Mouse (Mus musculus): ENCODE measurements around the gene Trpm1. TPM values are rescaled to one million over a fixed set of nuclear protein-coding genes. Genes with fewer than 3 reads are reported as not detected.
A peak's percentile ranks its signal among the peaks of the same experiment; 100 is the strongest.

Trpm1 gene
- polyA plus RNA-seq, 1 experiment from 2014 or later = 2.0 TPM

- H3K4me3 ChIP-seq (replicated peaks) = no peak overlapping the region
- no peak for ATAC-seq (ENCODE audit: low FRiP score)
- no peak overlapping the region for H3K27ac ChIP-seq
- H3K9ac ChIP-seq = no peak overlapping the region
- no peaks in the 10 kb centered on the region for H3K9me3 ChIP-seq
- H3K4me2 ChIP-seq = no peak overlapping the region
- H3K36me3 ChIP-seq (replicated peaks) = no peaks in the 10 kb centered on the region
- WGBS = 94% methylated on average over 4 of the region's 4 CpGs
- H3K27me3 ChIP-seq = peaks cover 4% of the 10 kb centered on the region
- H3K4me1 ChIP-seq = no peaks in the 10 kb centered on the region
These were observed 25.7 kb downstream of the Trpm1 start for GRCm38 (mm10) chr7:64179310-64179709.

DNA sequence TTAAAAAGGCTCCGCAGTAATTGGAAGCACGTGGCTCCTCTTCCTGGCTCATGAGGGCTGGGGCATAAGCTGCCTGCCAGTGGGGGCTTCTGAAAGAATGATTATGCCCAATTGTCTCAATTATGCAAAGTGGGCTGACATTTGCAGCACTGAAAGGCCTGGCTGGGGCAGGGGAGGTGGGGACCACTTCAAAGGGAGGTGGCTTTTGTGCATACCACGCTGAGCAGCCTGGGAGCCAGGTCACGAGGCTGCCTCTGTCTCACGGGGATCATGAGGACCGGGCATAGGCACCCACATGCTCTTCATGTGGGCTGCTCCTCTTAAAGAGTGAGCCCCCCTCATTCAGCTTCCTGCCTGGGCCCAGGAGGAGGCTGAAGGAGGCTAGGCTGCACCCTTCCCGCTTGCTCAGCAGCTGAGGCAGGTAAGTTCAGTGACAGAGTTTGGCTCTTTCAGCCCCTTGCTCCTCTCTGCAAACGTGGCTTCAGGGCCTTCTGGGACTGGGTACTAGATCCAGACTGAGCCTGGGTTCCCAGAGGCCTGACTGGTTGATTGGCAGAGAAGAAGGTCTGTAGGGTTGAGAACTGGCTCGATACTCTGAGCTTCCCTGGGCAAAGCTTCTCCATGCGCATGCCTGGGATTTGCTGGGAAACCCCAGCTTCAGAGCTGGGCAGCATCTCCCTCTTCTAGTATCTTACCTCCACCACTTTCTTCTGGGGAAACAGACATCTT is 31.7 kb downstream of the Trpm1 start:
- Histone ChIP-seq H3K36me3 (replicated peaks) (no peaks in the 10 kb centered on the region), H3K4me2 (0 out of 2 replicates have a peak overlapping the region, but pooled peaks have one; percentile 11), H3K27ac (no peak overlapping the region), H3K9ac (no peak overlapping the region), H3K9me3 (no peaks in the 10 kb centered on the region), H3K4me1 (peaks cover 9% of the 10 kb centered on the region), H3K4me3 (replicated peaks) (no peak overlapping the region), H3K27me3 (peaks cover 9% of the 10 kb centered on the region)
- WGBS = 29% methylated on average over 10 of the region's 10 CpGs
- ATAC-seq (ENCODE audit: low FRiP score) = peak; percentile 57; the same call in 1 of the 2 replicates

DNA sequence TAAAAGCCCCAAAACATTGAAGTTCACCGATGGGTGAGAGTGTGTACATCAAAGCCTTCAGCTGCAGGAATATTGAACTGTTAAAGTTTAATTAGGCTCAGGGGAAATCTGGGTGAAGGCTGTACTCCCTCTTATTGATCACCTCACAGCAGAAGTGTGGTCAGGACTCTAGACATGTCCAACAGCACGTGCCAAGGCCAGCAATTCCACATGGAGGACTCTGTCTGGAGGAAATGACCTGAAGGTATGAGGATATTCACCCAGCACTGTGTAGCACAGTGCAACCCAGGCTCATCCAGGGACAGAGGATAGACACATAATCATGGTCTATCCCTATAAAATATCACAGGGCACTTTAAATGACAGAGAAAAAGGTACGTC is 32.3 kb downstream of the Trpm1 start:
- Histone ChIP-seq H3K9ac (no peak overlapping the region), H3K9me3 (no peaks in the 10 kb centered on the region), H3K36me3 (replicated peaks) (no peaks in the 10 kb centered on the region), H3K4me3 (replicated peaks) (no peak overlapping the region), H3K27me3 (peaks cover 9% of the 10 kb centered on the region), H3K27ac (no peak overlapping the region), H3K4me2 (no peak overlapping the region), H3K4me1 (peaks cover 9% of the 10 kb centered on the region)
- 85% methylated on average over 3 of the region's 3 CpGs for WGBS
- ATAC-seq (ENCODE audit: low FRiP score) = no peak

GRCm38 (mm10) chr7:64192261-64192943 is 38.8 kb downstream of the Trpm1 start:
- H3K4me3 ChIP-seq (replicated peaks) = no peak overlapping the region
- no peaks in the 10 kb centered on the region for H3K27me3 ChIP-seq
- H3K36me3 ChIP-seq (replicated peaks) = no peaks in the 10 kb centered on the region
- no peaks in the 10 kb centered on the region for H3K9me3 ChIP-seq
- 69% methylated on average over 14 of the region's 14 CpGs for WGBS
- no peak overlapping the region for H3K9ac ChIP-seq
- no peak overlapping the region for H3K27ac ChIP-seq
- H3K4me2 ChIP-seq = no peak overlapping the region
- no peak for ATAC-seq (ENCODE audit: low FRiP score)
- H3K4me1 ChIP-seq = peaks cover 9% of the 10 kb centered on the region

- ATAC-seq (ENCODE audit: low FRiP score) = no peak
These were observed 39.8 kb downstream of the Trpm1 start for GRCm38 (mm10) chr7:64193476-64193875.

GRCm38 (mm10) chr7:64196114-64196513 is 42.5 kb downstream of the Trpm1 start:
- Histone ChIP-seq H3K27me3 (no peaks in the 10 kb centered on the region), H3K27ac (no peak overlapping the region), H3K36me3 (replicated peaks) (no peaks in the 10 kb centered on the region), H3K9ac (no peak overlapping the region), H3K9me3 (no peaks in the 10 kb centered on the region), H3K4me2 (no peak overlapping the region), H3K4me1 (peaks cover 9% of the 10 kb centered on the region), H3K4me3 (replicated peaks) (no peak overlapping the region)
- WGBS = 81% methylated on average over 3 of the region's 3 CpGs
- no peak for ATAC-seq (ENCODE audit: low FRiP score)

More at GRCm38 (mm10) chr7:64193476-64193875, 39.8 kb downstream of the Trpm1 start:
- Histone ChIP-seq H3K36me3 (replicated peaks) (no peaks in the 10 kb centered on the region), H3K9me3 (no peaks in the 10 kb centered on the region), H3K4me2 (no peak overlapping the region), H3K27ac (no peak overlapping the region), H3K27me3 (no peaks in the 10 kb centered on the region), H3K4me1 (peaks cover 9% of the 10 kb centered on the region), H3K4me3 (replicated peaks) (no peak overlapping the region), H3K9ac (no peak overlapping the region)
- WGBS = 40% methylated on average over 5 of the region's 5 CpGs

GRCm38 (mm10) chr7:64208700-64209099 is 55.1 kb downstream of the Trpm1 start:
- H3K27ac ChIP-seq = no peak overlapping the region
- no peaks in the 10 kb centered on the region for H3K9me3 ChIP-seq
- no peaks in the 10 kb centered on the region for H3K36me3 ChIP-seq (replicated peaks)
- H3K9ac ChIP-seq = no peak overlapping the region
- no peak for ATAC-seq (ENCODE audit: low FRiP score)
- no peaks in the 10 kb centered on the region for H3K4me1 ChIP-seq
- 56% methylated on average over 5 of the region's 5 CpGs for WGBS
- H3K4me2 ChIP-seq = no peak overlapping the region
- H3K4me3 ChIP-seq (replicated peaks) = no peak overlapping the region
- H3K27me3 ChIP-seq = no peaks in the 10 kb centered on the region

DNA sequence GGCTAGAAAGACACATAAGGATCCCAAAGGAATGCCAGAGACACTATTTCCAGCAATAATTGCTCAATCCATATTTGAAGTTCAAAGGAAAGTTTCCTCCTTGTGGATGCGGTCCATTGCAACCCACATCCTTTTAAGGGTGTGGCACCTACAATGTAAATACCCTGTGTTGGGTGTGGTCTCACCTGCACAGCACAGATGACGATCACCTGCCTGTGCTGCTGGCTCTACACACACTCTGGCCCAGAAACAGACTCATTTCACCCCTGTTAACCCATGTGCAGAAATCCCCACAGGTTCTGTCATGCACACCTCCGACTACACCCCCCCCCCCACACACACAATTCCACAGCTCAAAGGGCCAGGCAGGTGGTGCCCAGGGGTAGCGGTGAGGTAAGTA is 59.2 kb downstream of the Trpm1 start:
- no peak overlapping the region for H3K27ac ChIP-seq
- no peak overlapping the region for H3K4me3 ChIP-seq (replicated peaks)
- H3K4me1 ChIP-seq = no peaks in the 10 kb centered on the region
- no peaks in the 10 kb centered on the region for H3K9me3 ChIP-seq
- 89% methylated on average over 4 of the region's 4 CpGs for WGBS
- no peaks in the 10 kb centered on the region for H3K27me3 ChIP-seq
- no peaks in the 10 kb centered on the region for H3K36me3 ChIP-seq (replicated peaks)
- no peak for ATAC-seq (ENCODE audit: low FRiP score)
- H3K4me2 ChIP-seq = no peak overlapping the region
- no peak overlapping the region for H3K9ac ChIP-seq

- Histone ChIP-seq H3K9me3 (no peaks in the 10 kb centered on the region), H3K36me3 (replicated peaks) (no peaks in the 10 kb centered on the region), H3K4me2 (no peak overlapping the region), H3K9ac (no peak overlapping the region), H3K4me1 (no peaks in the 10 kb centered on the region), H3K27ac (no peak overlapping the region), H3K4me3 (replicated peaks) (no peak overlapping the region), H3K27me3 (no peaks in the 10 kb centered on the region)
- WGBS = 71% methylated on average over 4 of the region's 4 CpGs
- no peak for ATAC-seq (ENCODE audit: low FRiP score)
These were observed 60.4 kb downstream of the Trpm1 start for GRCm38 (mm10) chr7:64214066-64214465.

DNA sequence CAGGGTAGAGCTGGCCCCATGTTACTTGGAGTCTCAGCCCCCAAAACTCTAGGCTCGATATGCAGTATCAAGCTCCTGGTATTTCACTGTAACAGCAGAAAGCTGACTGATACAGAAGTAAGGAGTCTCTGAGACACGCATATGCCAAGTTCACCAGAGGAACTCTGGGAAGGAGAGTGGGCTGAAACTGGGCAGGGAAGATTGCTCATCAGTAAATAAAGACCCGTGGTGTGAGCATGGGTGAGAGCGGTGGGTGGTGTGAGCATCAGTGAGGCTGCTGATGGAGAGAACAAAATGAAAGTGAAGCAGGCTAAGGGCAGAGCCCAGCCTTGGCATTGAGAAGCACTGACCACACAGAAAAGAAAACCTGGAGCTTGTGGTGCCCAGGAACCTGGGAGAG is 62.0 kb downstream of the Trpm1 start:
- Histone ChIP-seq H3K4me2 (no peak overlapping the region), H3K9ac (no peak overlapping the region), H3K27ac (no peak overlapping the region), H3K27me3 (no peaks in the 10 kb centered on the region), H3K4me1 (no peaks in the 10 kb centered on the region), H3K4me3 (replicated peaks) (no peak overlapping the region), H3K36me3 (replicated peaks) (no peaks in the 10 kb centered on the region), H3K9me3 (no peaks in the 10 kb centered on the region)
- 88% methylated on average over 4 of the region's 4 CpGs for WGBS
- ATAC-seq (ENCODE audit: low FRiP score) = no peak

GRCm38 (mm10) chr7:64217428-64217827 is 63.8 kb downstream of the Trpm1 start:
- Histone ChIP-seq H3K4me2 (no peak overlapping the region), H3K27me3 (no peaks in the 10 kb centered on the region), H3K27ac (no peak overlapping the region), H3K4me1 (no peaks in the 10 kb centered on the region), H3K9ac (no peak overlapping the region), H3K9me3 (no peaks in the 10 kb centered on the region), H3K4me3 (replicated peaks) (no peak overlapping the region), H3K36me3 (replicated peaks) (no peaks in the 10 kb centered on the region)
- 91% methylated on average over 7 of the region's 7 CpGs for WGBS
- ATAC-seq (ENCODE audit: low FRiP score) = no peak

- no peaks in the 10 kb centered on the region for H3K4me1 ChIP-seq
- no peak overlapping the region for H3K27ac ChIP-seq
- no peak overlapping the region for H3K4me2 ChIP-seq
- WGBS = 88% methylated on average over 7 of the region's 7 CpGs
- ATAC-seq (ENCODE audit: low FRiP score) = no peak
- no peaks in the 10 kb centered on the region for H3K9me3 ChIP-seq
- no peaks in the 10 kb centered on the region for H3K36me3 ChIP-seq (replicated peaks)
- H3K9ac ChIP-seq = no peak overlapping the region
- H3K4me3 ChIP-seq (replicated peaks) = no peak overlapping the region
- no peaks in the 10 kb centered on the region for H3K27me3 ChIP-seq
These were observed 66.1 kb downstream of the Trpm1 start for GRCm38 (mm10) chr7:64219765-64220164.

DNA sequence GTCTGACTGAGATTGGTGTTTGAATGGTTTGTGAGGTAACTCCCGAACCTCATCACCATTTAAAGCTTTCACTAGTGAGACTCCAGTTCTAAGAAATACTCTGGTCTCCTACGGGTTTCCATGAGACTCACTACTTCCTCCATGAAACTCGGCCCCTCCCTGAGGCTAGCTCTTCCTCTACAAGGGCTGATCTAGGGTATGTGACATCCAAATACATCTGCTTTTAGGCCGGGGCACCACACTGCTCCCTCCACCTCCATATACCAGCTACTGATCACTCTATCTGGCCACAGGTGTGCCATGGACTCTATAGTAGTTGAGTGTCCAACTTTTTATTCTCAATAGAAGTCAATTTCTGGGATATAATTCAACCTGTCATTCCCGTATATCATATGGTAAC is 69.6 kb downstream of the Trpm1 start:
- 90% methylated on average over 5 of the region's 5 CpGs for WGBS
- Histone ChIP-seq H3K4me3 (replicated peaks) (no peak overlapping the region), H3K4me2 (no peak overlapping the region), H3K27me3 (no peaks in the 10 kb centered on the region), H3K27ac (no peak overlapping the region), H3K4me1 (no peaks in the 10 kb centered on the region), H3K9me3 (no peaks in the 10 kb centered on the region), H3K36me3 (replicated peaks) (no peaks in the 10 kb centered on the region), H3K9ac (no peak overlapping the region)
- no peak for ATAC-seq (ENCODE audit: low FRiP score)
